Mouse (Mus musculus): ENCODE data around the gene Eepd1. TPM values are rescaled to one million over a fixed set of nuclear protein-coding genes. Genes with fewer than 3 reads are reported as not detected.
A peak's percentile ranks its signal among the peaks of the same experiment; 100 is the strongest.

Gene Eepd1
- total RNA-seq, 2 experiments from 2014 or later, result 99.2 to 114 TPM

DNA sequence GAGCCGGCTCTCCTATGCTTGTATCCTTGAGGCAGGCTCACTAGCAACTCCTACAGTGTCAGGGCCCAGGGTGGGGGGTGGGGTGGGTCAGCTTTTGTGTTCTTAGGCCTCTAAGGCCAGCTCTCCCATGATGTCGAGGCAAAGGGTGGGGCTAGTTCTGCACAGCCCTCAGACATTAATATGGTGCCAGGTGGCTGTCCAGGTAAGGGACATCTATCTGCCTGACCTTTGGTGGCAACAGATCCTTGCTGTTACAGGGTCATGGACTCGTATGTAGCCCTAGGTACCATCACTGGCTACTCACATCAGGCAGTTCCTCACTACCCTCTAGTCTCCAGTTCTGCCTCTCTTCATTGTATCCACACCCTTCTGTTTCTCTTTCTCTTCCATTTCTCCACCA lies 87.4 kb downstream of the Eepd1 start:
- intact Hi-C loops (cut with DNase I), result no loop called here
- Histone ChIP-seq H3K4me3 (no peak overlapping the region), H3K27ac (no peak overlapping the region)
- no peak for DNase-seq
- TF ChIP-seq CTCF (IDR thresholded peaks at IDR 0.05), result no peak

DNA sequence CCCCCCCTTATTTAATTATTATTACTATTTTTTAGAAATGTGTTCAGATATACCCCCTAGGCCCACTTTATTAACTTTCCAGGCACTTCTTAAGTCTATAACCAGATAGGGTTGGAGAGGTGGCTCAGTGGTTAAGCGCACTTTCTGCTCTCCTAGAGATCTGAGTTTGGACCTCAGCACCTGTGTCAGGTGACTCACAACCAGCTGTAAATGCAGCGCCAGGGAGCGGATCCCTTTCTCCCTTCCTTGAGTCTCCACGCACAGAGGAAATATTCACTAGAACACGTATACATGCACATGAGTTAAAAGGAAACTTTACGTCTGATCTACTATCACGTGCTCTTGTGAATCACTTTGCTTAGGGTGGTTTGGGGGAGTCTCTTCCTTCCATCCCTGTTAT lies 88.7 kb downstream of the Eepd1 start:
- DNase-seq, result no peak
- no peak overlapping the region for H3K4me3 ChIP-seq
- intact Hi-C loops (cut with DNase I), result loop anchor here (5.0 kb wide), 1 partner anchor 88 kb away; the partner anchor contains the start of gene Eepd1
- TF ChIP-seq CTCF (IDR thresholded peaks at IDR 0.05), result no peak
- H3K27ac ChIP-seq, result peak overlapping the region; percentile 56

DNA sequence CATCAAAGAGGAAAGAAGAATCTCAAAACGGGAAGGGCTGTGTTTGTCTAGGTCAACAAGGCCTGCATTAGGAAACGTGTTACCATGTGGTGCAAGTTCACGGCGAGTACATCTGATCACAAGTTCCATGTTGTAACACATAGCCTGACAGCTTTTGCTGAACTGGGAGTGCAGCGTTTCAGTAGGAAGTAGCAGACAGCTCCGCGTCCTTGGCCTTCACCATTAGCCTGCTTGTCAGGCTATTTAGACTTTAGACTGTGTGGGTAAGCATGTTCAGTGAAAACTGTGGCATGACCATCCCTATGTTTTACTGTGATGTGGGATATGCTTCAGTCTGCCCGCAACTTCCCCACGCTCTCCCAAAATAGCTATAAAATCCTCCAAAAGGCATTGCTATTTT lies 89.1 kb downstream of the Eepd1 start:
- DNase-seq, result no peak
- H3K4me3 ChIP-seq, result no peak overlapping the region
- intact Hi-C loops (cut with DNase I), result loop anchor here (5.0 kb wide), 1 partner anchor 88 kb away; the partner anchor contains the start of gene Eepd1
- TF ChIP-seq CTCF (IDR thresholded peaks at IDR 0.05), result no peak
- H3K27ac ChIP-seq, result peak overlapping the region; percentile 56

DNA sequence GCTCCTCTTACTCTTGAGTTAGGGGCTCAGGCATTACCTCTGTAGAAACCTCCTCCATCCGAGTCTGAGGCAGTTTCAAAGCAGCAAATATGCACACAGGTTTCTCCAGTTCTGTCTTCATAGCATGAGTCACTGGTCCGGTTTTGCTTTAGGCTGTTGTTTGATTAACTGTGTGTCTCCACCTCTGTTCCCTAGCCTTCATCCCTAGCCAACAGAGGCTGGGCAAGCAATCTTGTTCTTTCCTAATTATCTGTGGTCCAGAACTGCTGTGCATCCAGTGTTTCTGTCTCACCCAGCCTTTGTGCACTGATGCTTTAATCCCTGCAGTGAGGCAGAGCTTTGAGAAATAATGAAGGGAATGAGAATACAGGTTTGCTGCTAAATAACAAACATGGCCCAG lies 90.0 kb downstream of the Eepd1 start:
- H3K27ac ChIP-seq, result peak overlapping the region; percentile 56
- DNase-seq, result no peak
- intact Hi-C loops (cut with DNase I), result loop anchor here (5.0 kb wide), 1 partner anchor 89 kb away; the partner anchor contains the start of gene Eepd1
- H3K4me3 ChIP-seq, result no peak overlapping the region
- no peak for TF ChIP-seq CTCF (IDR thresholded peaks at IDR 0.05)

DNA sequence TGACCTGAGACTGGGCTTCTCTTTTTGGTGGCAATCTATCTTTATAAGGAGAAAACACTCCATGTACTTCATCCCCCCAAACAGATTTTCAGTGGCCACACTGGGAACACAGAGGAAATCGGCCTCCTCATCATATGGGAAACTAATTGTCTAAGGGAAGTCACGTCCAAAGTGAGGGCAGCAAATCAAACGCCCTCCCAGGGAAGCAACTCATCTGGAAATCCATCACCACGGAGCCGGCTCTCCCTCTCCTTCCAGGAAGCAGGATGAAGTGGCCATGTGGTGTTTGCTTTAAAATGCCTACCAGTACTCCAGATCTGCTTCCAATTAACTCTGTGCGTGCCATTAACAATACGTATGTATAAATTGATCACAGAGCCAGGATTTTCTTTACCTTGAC lies 92.4 kb downstream of the Eepd1 start:
- TF ChIP-seq CTCF (IDR thresholded peaks at IDR 0.05), result no peak
- DNase-seq, result no peak
- Histone ChIP-seq H3K27ac (peak overlapping the region; percentile 79), H3K4me3 (no peak overlapping the region)
- intact Hi-C loops (cut with DNase I), result loop anchor here (5.0 kb wide), 1 partner anchor 91 kb away; the partner anchor contains the start of gene Eepd1

DNA sequence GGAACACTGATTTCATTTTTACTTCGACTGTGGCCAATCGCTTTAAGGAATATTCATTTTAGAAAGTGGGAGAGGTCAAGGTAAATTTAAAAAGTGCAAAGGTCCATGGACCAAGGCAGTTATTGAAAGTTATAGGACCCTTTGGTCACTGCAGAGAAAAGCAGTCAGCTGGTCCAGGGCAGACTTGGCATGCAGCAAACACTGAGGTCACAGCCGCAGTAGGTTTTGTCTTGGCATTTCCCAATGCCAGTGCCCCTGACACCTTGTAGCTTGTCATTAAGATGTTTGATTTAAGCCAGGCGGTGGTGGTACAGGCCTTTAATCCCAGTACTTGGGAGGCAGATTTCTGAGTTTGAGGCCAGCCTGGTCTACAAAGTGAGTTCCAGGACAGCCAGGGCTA lies 92.8 kb downstream of the Eepd1 start:
- Histone ChIP-seq H3K4me3 (no peak overlapping the region), H3K27ac (peak overlapping the region; percentile 79)
- TF ChIP-seq CTCF (IDR thresholded peaks at IDR 0.05), result no peak
- DNase-seq, result no peak
- intact Hi-C loops (cut with DNase I), result loop anchor here (5.0 kb wide), 1 partner anchor 92 kb away; the partner anchor contains the start of gene Eepd1

DNA sequence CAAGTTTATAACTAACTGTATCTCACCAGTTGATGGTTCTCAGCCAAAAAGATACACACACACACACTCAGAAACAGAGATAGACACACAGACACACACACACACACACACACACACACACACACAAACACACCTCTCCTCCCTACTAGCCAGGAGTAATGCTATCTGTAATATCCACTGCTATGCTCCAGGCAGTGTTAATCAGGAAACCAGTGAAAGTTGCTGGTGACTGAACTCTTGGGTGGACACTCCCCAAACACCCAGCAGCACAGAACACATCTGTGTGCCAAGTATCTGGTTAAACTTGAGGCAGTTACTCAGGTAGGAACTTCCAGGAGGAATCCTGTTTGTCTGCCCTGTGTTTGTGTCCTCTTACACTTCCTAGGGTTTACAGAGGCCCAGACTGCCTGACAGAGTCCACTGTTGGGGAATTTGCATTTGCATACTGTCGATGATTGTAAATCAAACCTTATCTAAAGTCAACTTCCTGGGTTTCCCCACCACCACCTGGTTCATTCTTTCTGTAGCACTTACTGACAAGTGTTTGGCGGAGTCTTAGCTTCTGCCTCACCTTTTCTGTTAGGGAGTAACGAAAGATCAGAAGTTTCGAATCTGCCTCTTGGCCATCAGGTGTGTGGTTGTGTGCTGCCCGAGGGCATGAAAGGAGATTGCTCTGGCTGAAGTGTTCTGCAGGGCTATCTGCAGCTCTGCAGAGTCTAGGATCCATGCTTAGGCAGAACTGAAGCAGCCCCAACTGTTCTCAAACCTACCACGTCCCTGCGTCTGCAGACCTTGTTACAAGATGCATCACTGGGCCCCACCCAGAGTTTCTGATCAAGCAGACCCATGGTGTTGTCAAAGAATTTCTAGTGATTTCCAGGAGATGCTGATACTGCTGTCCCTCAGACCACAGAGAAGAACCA lies 97.6 kb downstream of the Eepd1 start:
- H3K4me3 ChIP-seq, result no peak overlapping the region
- H3K27ac ChIP-seq, result peak overlapping the region; percentile 17; the same call in 1 of the 2 replicates
- intact Hi-C loops (cut with DNase I), result no loop called here
- no peak for DNase-seq
- TF ChIP-seq CTCF (IDR thresholded peaks at IDR 0.05), result no peak

DNA sequence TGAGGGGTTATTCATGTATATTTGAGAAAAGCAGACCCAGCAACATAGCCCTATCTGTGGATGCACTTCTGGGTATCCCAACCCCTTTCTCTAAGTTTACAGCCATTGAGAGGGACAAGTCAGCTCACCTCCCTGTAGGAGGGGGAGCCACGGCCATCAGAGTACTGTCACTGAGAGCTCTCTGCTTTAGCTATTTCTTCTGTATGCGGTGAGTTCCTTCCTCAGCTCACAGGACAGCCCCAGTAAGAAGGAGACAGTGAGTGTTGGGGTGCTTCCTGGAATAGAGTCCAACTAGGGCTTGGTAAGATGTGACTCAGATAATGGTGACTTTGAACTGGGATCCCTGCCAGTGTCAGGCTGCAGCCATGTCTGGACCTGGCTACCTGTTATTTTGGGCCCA lies 102.3 kb downstream of the Eepd1 start:
- TF ChIP-seq CTCF (IDR thresholded peaks at IDR 0.05), result no peak
- intact Hi-C loops (cut with DNase I), result no loop called here
- Histone ChIP-seq H3K4me3 (no peak overlapping the region), H3K27ac (no peak overlapping the region)
- no peak for DNase-seq

DNA sequence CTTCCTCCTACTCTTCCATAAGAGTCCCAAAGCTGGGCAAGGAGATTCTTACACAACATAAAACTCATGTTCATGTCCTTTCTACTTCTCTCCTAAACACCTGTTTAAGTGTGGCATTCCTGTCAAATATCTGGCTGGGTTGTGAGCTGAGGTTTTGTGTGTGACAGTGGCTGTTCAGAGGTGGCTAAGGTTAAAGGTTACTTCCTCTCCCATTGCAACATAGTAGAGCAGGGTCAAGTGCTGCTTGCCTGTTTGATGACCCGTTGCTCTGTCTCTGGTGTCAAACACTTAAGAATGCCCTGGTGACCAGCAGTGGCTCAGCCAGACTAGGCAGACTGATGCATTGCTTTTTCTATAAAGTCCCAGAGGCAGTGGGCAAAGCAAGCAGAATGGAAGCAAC lies 104.3 kb downstream of the Eepd1 start:
- no peak for DNase-seq
- Histone ChIP-seq H3K27ac (peak overlapping the region; percentile 1; the same call in 1 of the 2 replicates), H3K4me3 (no peak overlapping the region)
- intact Hi-C loops (cut with DNase I), result no loop called here
- TF ChIP-seq CTCF (IDR thresholded peaks at IDR 0.05), result no peak

DNA sequence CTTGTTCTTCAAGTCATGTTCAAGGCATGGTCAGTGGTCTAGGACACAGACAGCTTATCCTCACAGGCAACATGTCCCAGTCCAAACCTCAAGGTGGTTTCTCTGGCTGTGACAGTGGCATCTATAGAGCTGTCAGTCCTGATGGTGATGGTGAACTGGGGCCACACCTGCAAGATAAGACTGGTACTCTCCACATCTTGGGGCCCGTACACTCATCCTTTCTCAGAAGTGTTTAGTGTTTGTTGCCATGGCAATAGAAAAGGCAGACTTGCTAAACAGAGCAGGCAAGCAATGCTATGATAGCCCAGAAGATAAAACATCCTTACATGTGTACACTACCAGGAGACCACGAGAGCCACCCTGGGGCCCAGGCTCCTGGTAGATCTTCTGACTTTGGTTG lies 107.2 kb downstream of the Eepd1 start:
- intact Hi-C loops (cut with DNase I), result no loop called here
- no peak for TF ChIP-seq CTCF (IDR thresholded peaks at IDR 0.05)
- Histone ChIP-seq H3K4me3 (no peak overlapping the region), H3K27ac (0 out of 2 replicates have a peak overlapping the region, but pooled peaks have one; percentile 8)
- DNase-seq, result no peak

DNA sequence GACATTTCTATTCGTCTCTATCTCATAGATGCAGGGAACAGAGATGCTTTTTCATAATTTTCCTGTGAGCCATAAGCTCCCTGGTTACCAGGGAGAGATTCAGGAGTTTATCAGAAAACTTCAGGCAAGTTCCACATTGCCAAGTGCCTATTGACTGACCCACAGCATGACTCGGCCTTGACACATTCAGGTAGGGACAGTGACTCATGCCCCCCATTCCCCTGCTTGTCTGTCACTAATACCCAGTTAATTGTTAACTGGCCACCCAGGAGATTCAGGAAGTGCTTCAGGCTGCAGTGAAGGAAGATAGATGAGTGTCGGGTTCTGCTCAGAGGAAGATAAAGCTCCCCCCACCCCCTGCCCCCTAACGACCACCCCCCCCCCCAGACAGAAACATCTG lies 109.4 kb downstream of the Eepd1 start:
- TF ChIP-seq CTCF (IDR thresholded peaks at IDR 0.05), result no peak
- Histone ChIP-seq H3K27ac (peak overlapping the region; percentile 35; the same call in 1 of the 2 replicates), H3K4me3 (no peak overlapping the region)
- intact Hi-C loops (cut with DNase I), result loop anchor here (1.0 to 5.0 kb wide), 3 partner anchors 203 to 438 kb away; partner anchors contain the start of gene Herpud2
- no peak for DNase-seq

DNA sequence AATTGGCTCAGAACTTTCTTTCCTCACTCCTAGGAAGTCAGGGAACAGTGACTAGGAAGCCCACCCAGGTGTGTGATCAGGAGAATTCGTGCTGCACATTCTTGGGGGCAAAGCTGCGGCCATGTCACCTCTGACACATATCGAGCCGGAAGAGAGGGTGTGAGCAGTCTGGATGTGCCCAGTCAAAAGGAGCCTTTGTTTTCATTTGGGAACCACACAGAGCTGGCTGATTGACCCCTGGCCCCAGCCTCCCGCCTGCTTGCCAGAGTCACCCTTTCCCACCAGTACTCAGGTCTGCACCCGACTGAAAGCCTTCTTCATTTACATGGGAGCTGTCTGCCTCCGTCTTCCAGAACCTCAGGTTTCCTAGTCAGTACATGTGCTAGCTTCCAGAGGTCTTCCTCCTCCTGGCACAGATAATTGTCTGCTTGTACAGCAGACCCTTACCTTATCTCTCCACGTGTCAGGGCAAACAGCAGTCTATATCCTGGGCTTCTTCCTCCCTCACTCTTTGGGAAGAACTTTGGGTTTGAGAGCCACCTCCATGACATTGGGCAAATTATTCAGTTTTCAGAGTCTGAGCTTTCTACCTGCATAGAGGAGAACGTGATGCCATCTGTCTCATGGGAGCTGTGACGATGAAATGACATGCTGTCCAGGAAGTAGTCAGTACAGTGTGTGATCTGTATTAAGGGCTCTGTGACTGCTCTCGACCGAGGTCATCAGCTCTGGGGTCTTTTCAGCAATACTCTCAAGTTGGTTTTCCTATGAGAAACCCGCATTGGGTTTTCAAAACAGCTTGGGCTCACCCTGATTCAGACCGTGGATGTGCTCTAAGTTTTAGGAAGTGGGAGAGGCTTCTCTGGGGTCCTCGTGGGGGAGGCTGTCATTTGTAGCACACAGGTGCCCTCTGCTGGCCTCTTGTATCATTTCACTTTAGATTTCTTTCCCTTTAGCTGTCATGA lies 110.3 kb downstream of the Eepd1 start:
- intact Hi-C loops (cut with DNase I), result loop anchor here (1.0 to 5.0 kb wide), 4 partner anchors 111 to 439 kb away; partner anchors contain the start of genes Eepd1 and Herpud2
- peak; percentile 36 for DNase-seq
- H3K27ac ChIP-seq, result peak overlapping the region; percentile 79
- peak; percentile 84 for TF ChIP-seq CTCF (IDR thresholded peaks at IDR 0.05)
- peak overlapping the region; percentile 30 for H3K4me3 ChIP-seq

Measured in gastrocnemius, adult 2 months (tissue).